Mouse (Mus musculus) liver, adult 2 months (tissue): ENCODE results near the gene Slk.

ENCODE experiments used
- CTCF ChIP-seq: fragments of 200-500 bp; IDR thresholded peaks from 2 replicates; pipeline ENCODE4 v1.5.1; 2011; ENCODE audit warnings: low read depth, low read length, control low read depth
- POLR2A ChIP-seq: fragments of 200-500 bp; IDR thresholded peaks from 2 replicates; pipeline ENCODE4 v1.6.1; 2011; ENCODE audit warnings: low read length, control low read depth; ENCODE audit not compliant: insufficient read depth; ENCODE audit errors: extremely low read depth

DNA sequence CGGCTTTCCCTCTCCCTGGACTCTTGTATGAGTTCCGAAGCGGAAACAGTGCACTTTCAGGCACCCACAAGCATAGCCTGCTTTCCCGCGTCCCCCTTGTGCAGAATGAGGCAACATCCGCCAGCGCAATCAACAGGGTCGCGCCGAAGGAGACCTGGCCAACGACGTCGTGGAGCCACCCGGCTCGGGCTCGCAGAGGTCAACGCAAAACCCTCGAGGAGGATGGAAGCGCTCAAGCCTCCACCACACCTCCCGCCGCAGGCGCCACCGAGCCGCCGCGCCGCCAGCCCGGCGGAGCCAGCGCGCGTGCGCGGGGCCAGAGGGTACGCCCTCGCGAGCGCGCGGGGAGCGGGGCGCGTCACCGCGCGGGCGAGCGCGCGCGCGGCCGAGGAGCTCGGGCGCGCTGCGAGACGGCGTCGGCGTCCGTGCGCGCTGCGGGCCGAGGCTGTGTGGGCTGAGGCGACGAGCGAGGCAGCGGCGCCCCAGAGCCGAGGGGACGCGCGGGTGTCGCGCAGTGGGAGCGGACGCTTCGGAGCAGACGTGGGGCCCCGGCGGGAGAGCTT is at the start of gene Slk:
- TF ChIP-seq CTCF (no peak), POLR2A (peak; percentile 66; the same call in 1 of the 2 replicates)
